Mouse (Mus musculus): ENCODE measurements at regions not wholly inside any gene's neighbourhood (a gene's known extent, or its start where the extent isn't known, plus 50 kb on each side); places are given as distances from the start of the nearest gene placed in this dataset.

DNA sequence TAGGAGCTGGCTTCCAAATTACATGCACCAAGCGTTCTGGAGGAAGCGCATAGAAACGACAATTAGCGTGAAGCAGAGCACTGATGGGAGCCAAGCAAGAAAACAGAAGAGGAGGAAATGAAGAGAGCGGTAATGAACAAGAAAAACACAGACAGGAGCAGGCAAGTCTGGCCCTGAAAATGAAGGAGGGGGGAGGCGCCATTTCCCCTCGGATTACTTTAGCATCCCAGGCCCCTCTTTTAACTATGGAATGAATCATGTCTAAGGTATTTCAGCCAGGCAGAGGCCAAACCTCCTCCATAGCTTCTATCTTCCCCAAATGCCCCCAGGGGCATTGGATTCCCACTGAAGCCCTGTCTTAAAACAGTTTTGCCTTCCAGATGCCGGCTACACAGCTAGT lies 248.1 kb upstream of the Nrip1 start:
- no peak for TF ChIP-seq CTCF (IDR thresholded peaks at IDR 0.05; ENCODE audit: borderline replicate concordance, insufficient read depth, low read depth, low read length)
- no peak for TF ChIP-seq POLR2A (IDR thresholded peaks at IDR 0.05; ENCODE audit: borderline replicate concordance, insufficient read depth, low read length)

Measured in cerebellum, adult 2 months (tissue).